Mouse (Mus musculus): ENCODE measurements around the gene Pacs1.

The Pacs1 gene

DNA sequence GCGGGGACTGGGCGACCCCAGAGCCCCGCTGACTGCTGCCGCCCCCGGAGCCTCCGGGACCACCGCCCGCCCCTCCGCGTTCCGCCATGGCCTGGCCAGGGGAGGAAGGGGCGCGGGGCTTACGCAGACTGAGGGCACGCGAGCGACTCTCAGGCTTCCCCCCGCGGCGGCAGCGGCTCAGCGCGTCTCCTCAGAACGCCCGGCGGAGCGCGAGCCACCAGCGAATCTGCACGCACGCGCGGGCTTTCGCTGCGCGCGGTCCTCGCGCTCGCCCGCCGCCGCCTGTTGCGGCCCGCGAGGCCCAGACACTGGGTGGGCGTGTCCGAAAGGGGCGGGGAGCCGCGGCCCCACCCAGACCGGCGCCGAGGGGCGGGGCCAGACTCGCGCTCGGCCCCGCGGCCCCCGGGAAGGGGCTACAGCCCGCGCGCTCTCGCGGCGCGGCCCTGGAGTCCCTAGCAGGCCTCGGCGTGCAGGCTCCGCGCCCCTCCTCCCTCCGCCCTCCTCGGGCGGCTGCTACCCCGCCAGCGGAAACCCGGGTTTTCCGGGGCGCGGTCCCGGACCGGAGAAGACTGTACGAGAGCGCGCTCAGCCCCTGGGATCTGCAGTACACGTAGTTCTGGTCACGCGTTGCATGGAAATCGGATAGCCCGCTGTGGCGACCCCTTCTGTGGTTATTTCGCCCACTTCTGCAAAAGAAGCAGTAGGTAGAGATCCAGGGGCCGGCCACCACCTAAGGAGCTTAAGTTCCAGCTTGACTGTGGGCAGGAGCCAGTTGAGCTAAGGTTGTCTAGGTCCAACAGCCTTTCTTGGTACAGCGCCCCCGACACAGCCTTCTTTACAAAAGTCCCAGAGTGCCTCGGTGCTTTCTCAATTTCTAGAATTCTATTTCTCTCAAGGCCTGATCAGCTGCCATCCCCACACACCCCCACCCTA is at the start of gene Pacs1:
TSS of gene Pacs1 (minus strand) at position 319 of the 933 bp plus-strand sequence.
- DNase-seq = peak; percentile 90

DNA sequence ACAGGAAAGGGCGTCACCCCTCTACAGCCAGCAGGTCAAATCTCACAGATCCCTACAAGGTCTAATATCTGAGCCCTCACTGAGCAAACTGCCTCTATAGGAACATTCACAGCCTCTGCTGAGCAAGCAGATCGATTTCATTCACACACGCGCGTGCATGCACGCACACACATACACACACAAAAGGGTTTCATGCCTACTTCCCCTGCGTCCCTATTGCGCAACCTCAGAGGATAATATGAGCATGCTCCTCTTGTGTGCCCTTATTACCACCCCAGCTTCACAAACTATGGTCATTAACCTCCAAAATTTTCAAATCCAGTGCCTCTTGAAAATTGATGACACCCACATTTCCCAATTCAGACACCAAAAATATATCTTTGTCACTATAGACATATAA is 40.3 kb upstream of the Pacs1 start:
- no peak for DNase-seq

DNA sequence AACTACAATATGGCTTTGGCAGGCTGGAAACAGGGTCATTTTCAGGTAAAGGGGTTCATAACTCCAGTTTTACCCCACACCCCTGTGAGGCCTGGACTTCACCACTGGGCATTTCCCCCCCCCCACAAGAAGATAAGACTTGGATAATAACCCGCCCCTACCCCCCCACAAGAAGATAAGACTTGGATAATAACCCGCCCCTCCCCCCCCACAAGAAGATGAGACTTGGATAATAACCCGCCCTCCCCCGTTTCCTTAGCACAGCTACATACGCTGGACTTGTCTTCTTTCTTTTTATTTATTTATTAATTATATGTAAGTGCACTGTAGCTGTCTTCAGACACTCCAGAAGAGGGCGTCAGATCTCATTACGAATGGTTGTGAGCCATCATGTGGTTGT is 36.1 kb upstream of the Pacs1 start:
- no peak for DNase-seq

DNA sequence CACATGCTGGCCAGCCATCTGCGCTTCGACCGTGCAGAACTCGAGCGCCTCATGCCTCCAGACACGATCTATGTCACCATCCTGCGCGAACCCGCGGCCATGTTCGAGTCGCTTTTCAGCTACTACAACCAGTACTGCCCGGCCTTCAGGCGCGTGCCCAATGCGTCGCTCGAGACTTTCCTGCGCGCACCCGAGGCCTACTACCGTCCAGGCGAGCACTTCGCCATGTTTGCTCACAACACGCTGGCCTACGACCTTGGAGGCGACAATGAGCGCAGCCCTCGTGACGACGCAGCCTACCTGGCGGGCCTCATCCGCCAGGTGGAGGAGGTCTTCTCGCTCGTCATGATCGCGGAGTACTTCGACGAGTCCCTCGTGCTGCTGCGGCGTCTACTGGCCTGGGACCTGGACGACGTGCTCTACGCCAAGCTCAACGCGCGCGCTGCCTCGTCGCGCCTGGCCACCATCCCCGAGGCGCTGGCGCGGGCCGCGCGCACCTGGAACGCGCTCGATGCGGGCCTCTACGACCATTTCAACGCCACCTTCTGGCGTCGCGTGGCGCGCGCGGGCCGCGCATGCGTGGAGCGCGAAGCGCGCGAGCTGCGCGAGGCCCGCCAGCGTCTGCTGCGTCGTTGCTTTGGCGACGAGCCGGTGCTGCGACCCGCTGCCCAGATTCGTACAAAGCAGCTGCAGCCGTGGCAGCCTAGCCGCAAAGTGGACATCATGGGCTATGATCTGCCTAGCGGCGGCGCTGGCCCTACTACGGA is 34.2 kb upstream of the Pacs1 start:
- DNase-seq = peak in 1 of 2 experiments; percentile 22

DNA sequence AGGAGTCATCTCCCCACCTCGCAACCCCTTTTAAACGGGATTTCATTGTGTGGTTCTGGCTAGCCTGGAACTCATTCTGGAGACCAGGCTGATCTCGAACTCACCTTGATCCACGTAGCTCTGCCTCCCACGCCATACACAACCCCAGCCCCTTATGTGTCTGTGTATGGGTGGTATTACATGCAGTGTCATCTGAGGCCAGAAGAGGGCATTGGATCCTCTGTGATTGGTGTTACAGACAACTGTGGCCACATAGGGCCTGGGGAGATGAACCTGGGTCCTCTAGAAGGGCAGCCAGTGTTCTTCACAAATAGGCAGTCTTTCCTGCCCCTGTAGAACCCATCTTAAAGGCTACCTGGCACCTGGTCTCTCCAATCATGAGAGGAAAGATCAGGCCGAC is 33.4 kb upstream of the Pacs1 start:
- no peak for DNase-seq

GRCm38 (mm10) chr19:5302455-5302854 is 29.5 kb upstream of the Pacs1 start:
- DNase-seq = peak; percentile 81 to 85

DNA sequence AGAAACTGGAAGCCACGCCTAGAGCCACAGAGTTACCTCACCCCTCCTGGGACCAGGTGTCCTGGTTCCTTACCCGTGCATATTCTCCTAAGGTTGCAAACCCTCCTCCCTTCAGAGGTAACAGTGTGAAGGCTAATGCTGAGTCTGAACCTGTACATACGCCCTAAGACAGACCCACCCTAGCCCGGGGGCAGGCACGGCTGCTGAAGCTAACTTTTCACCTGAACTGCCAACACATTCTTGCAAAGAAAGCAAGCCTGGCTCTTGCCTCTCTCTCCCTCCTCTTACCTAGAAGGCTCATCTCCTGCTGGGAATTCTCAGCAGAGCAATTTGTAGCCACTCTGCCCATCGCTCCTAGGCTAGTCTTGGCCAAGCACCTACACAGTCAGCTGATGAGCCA is 27.7 kb upstream of the Pacs1 start:
- no peak for DNase-seq

GRCm38 (mm10) chr19:5297903-5298800 is 25.2 kb upstream of the Pacs1 start, which contains the start of gene Gal3st3:
Gal3st3 (plus strand) TSS chr19:5298331.
- no peak for DNase-seq

DNA sequence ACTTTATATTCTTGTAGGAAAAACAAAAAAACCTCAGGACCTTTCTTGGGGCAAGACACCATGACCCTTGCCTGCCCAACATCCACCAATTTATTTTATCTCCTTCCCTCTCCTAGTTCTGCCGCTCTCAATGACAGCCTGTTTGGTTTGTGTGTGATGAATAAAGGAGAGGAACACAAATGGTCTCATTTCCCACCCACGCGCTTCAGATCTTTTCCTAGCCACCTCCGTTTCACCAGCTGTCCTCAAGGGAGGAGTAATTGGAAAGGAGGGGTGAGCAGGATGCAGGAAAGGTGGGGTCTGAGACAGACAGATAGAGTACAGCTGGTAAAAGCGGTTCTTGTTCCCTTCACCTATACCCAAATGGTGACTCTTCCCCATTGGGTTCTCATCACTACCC is 23.7 kb upstream of the Pacs1 start:
- no peak for DNase-seq

- DNase-seq = no peak
Measured at GRCm38 (mm10) chr19:5295736-5296075, 22.8 kb upstream of the Pacs1 start.

GRCm38 (mm10) chr19:5294972-5295735 is 22.2 kb upstream of the Pacs1 start, which contains the start of gene Sf3b2:
Sf3b2 (minus strand) TSS chr19:5295455.
- DNase-seq = peak; percentile 93 to 95

- no peak for DNase-seq
Measured at GRCm38 (mm10) chr19:5278381-5278780, 5.5 kb upstream of the Pacs1 start.

DNA sequence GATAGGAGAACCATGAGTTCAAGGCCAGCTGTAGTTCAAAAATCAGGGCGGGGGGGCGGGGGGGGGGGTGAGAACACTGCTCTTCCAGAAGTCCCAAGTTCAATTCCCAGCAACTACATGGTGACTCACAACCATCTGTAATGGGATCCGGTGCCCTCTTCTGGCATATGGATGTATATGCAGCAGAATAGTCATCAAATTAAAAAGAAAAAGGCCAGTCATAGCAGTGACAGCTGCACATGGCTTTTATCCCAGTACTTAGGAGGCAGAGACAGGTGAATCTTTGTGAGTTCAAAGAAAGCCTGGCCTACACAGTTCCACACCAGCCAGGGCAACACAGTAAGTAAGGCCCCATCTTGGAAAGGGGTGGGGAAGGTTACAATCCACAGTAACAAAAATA is 4.2 kb upstream of the Pacs1 start:
- DNase-seq = peak; percentile 29 to 52

DNA sequence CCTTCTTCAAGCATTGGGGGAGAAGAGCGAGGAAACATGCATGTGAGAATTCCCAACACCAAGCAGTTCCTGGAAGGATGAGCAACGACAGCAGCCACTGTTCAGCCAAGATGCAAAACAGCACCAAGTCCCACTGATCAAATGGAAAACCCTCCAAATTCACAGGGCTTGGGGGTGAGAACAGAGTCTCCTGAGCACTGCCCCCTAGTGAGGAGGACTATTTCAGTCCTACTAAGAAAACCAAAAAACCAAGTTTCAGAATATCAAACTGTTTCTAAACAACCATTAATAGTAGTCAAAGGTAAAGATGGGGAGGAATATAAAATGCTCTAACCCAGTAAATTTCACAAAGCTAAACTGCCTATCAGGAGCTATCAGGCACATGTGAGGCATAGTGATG is 3.6 kb upstream of the Pacs1 start:
- no peak for DNase-seq

DNA sequence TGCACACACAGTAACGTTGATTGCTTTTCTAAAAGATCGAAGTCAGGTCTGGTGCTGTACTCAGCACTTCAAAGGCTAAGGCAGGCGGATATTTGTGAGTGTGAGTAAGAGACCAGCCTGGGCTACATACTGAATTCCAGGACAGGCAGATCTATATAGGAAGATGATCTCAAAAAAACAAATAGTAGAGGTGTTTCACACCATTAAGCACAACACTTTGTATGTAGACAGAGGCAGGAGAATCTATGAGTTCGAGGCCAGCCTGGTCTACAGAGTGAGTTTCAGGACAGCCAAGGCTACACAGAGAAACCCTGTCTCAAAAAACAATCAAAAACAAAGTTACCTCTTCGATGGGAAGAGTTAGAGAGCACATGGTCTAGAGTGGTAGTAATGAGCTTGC is 2.8 kb upstream of the Pacs1 start:
- DNase-seq = no peak

DNA sequence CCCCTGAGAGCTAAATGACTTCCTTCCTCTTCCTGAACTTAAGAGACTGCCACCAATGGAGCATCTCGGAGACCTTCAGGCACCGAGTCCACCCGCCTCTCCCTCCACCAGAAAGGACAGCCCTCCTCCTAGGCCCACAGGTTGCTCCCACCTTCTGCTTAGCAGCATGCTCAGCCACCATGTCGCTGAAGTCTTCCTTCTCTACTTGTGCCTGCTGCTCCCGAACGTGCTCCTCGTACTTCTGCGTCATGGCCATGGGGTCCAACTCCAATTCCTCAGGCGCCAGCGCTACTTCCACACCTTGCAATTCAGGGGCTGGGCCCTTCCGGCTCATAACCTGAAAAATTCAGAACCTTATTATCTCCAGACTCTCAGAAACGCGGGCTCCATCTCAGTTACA is 1.7 kb upstream of the Pacs1 start:
- no peak for DNase-seq

GRCm38 (mm10) chr19:5273916-5274315 is 997 bp upstream of the Pacs1 start:
- DNase-seq = no peak

DNA sequence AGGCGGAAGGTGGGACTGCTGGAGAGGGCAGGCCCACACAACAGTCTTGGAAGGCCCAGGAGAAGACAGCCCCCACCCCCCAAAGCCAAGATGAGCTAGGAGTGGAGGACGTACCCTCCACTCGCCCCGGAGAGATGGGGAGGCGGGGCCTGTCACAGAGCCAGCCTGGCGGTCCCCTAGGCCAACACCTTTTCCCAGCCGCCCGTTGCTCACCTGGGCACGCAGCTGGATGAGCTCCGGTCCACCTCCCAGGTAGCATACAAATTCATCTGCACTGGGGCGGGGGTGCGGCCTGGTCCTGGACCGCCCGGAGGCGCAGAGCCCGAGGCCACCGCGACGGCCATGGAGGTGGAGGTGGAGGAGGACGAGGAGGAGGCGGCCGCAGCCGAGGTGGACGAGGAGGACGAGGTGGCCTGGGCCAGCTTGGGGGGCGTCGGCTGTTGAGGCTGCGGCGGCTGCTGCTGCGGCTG is 558 bp downstream of the Pacs1 start:
- peak; percentile 35 to 43 for DNase-seq

- DNase-seq = no peak
Measured at GRCm38 (mm10) chr19:5271430-5271829, 1.5 kb downstream of the Pacs1 start.

- DNase-seq = no peak
Measured at GRCm38 (mm10) chr19:5269392-5269791, 3.5 kb downstream of the Pacs1 start.

- no peak for DNase-seq
Measured at GRCm38 (mm10) chr19:5268875-5269274, 4.0 kb downstream of the Pacs1 start.

- no peak for DNase-seq
Measured at GRCm38 (mm10) chr19:5268017-5268416, 4.9 kb downstream of the Pacs1 start.
